Mouse (Mus musculus) intestine, embryonic 14.5 days (tissue): ENCODE data around the gene Cpa4. TPM values are rescaled to one million over a fixed set of nuclear protein-coding genes. Genes with fewer than 3 reads are reported as not detected.

Source experiments
- polyA plus RNA-seq: library from polyadenylated mRNA; unstranded; fragments of >200 nt; fragmentation: Nextera tagmentation; extraction: Ambion mirVana; gene quantifications from 2 replicates; pipeline ENCODE4 v1.2.1, GENCODE M21; 2014

Gene Cpa4
- polyA plus RNA-seq, 1 experiment from 2014 or later, result 0.93 TPM

Other genes starting within 250 kb of the Cpa4 start
- 50.4 and 58.4 TPM in 2 replicates for gene Zc3hc1, start 177.3 kb upstream of the Cpa4 start, polyA plus RNA-seq
- gene Klhdc10, start 166.5 kb upstream of the Cpa4 start, polyA plus RNA-seq, result 23.1 and 24.1 TPM in 2 replicates
- 40.9 and 43.6 TPM in 2 replicates for gene Tmem209, start 58.6 kb upstream of the Cpa4 start, polyA plus RNA-seq
- gene Ssmem1, start 58.5 kb upstream of the Cpa4 start, polyA plus RNA-seq, result not detected in 2 replicates
- gene Cpa2, start 26.8 kb upstream of the Cpa4 start, polyA plus RNA-seq, result 1.8 and 206 TPM in 2 replicates
- gene Cpa5, start 42.6 kb downstream of the Cpa4 start, polyA plus RNA-seq, result 0.19 and 0.23 TPM in 2 replicates
- gene Cpa1, start 70.8 kb downstream of the Cpa4 start, polyA plus RNA-seq, result 2.6 and 167 TPM in 2 replicates
- 10.0 and 10.3 TPM in 2 replicates for gene Cep41, start 125.4 kb downstream of the Cpa4 start, polyA plus RNA-seq
- 962 and 973 TPM in 2 replicates for gene Mest, start 155.2 kb downstream of the Cpa4 start, polyA plus RNA-seq